Mouse (Mus musculus) small intestine, adult 2 months (tissue): ENCODE data around the gene Cald1.

Experiments
- CTCF ChIP-seq: fragments of 200-500 bp; IDR thresholded peaks from 2 replicates; pipeline ENCODE4 v1.5.1; 2012; ENCODE audit warnings: low read depth, mild to moderate bottlenecking, control low read depth, inconsistent platforms, low read length, moderate library complexity, mixed read lengths; ENCODE audit not compliant: insufficient replicate concordance, insufficient read length; ENCODE audit errors: extremely low read depth
- POLR2A ChIP-seq: fragments of 200-500 bp; IDR thresholded peaks from 2 replicates; pipeline ENCODE4 v1.6.1; 2012; ENCODE audit warnings: low read depth, mild to moderate bottlenecking, control low read depth, inconsistent platforms, low read length, moderate library complexity

DNA sequence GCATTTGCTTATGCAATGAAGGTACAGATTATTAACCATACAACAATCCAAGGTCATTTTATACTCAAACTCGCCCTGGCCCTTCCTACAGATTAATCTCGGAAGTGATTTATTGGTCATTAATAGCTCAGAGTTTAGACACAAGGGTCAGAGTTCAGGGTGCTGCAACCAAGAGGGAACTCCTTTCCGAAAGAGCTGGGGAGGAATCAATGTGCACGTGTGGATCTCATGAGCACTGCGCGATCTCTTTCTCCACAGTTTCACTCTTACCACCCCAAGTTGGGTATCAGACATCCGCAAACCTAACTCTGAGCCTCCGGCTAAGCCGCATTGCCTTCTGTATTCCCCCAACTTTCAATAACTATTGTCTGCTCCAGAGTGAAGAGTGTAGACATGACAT, 41.9 kb downstream of the Cald1 start:
- TF ChIP-seq CTCF: no peak
- TF ChIP-seq POLR2A: no peak
